Mouse (Mus musculus) kidney, adult 11 months (tissue): ENCODE results near the gene Rap1gap.

Experiments
- DNase-seq: peaks from one replicate; pipeline ENCODE4 v3.0.0; 2022

Rap1gap gene

DNA sequence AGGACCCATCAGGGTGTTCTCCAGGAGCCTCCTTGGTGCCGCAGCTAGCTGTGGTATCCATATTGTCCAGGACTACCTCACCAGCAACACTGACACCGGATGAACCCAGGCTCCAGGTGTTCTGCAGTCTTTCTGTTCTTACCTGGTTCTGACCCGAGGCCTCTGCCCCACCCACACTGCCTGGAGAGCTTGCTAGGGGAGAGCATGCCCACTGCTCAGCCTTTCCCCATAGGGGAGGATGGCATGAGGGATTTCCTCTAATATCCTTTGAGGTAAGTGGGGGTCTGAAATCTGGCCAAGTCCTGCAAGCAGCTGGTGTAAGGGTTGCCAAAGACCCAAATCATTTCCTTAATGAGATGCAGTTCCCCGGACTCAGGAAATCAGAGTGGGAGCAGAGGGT, 1.0 kb upstream of the Rap1gap start:
- DNase-seq, result no peak

- no peak for DNase-seq
Observed at GRCm38 (mm10) chr4:137664980-137665675, 602 bp downstream of the Rap1gap start.

- no peak for DNase-seq
Observed at GRCm38 (mm10) chr4:137665791-137666190, 1.3 kb downstream of the Rap1gap start.

GRCm38 (mm10) chr4:137666283-137666957, 1.9 kb downstream of the Rap1gap start:
- DNase-seq, result no peak

GRCm38 (mm10) chr4:137666958-137667345, 2.4 kb downstream of the Rap1gap start:
- DNase-seq, result no peak

GRCm38 (mm10) chr4:137667747-137668146, 3.2 kb downstream of the Rap1gap start:
- peak; percentile 58 for DNase-seq

- DNase-seq, result no peak
Observed at GRCm38 (mm10) chr4:137671711-137672500, 7.4 kb downstream of the Rap1gap start.

GRCm38 (mm10) chr4:137675566-137675965, 11.0 kb downstream of the Rap1gap start:
- DNase-seq, result no peak

- DNase-seq, result no peak
Observed at GRCm38 (mm10) chr4:137676057-137676456, 11.5 kb downstream of the Rap1gap start.

DNA sequence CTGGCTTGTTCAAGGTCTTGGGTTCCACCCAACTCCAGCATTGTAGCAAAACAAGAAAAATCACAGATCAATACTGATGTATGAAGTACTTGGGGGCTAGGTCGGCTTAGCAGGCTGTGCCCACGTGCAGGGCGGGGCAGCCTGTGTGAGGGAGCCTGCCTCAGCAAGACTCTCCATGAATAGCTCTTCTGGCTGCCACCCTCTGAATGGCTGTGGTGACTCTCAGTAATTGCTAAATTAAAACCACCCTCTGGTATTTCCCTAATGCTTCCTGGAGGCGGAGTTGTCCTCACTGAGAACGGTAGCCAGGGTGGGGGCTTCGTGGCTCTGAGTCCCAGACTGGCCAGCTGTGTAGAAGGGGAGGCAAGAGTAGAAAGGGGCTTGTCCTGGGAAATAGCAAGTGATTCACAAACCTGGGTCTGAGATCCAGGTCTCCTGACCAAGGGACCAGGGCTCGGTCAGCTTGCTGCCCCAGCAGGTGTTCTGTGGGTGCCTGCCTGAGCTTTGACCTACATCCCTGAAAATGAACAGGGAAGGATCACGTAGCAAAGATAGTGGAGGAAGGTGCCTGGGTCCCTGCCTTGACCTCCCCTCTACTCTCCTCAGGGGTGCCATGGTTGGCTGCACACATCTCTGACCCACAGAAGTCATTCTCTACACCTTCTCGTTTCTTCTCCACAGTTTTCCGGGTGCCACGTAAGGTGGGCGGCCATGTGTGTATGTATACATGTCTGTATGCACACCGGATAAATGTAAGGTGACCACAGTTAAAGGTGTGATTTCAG, 12.4 kb downstream of the Rap1gap start:
- no peak for DNase-seq

DNA sequence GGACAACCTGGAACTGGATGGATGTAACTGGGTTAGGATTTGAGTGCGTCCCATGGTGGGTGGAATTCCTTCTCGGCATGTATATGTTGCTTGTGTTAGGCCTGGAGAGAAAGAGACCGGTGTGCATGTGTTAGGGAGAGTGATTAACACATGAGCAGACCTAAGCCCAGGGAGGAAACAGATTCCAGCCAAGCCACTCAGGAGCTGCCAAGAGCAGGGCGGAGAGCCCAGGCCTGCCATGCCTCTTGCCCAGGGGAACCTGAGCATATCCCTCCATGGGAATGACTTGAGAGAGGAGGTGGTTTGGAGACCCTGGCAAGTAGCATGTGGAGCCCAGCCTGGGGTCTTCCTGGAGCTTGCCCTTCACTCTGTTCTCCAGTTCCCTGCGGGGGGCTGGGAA, 13.4 kb downstream of the Rap1gap start:
- DNase-seq, result peak; percentile 56

DNA sequence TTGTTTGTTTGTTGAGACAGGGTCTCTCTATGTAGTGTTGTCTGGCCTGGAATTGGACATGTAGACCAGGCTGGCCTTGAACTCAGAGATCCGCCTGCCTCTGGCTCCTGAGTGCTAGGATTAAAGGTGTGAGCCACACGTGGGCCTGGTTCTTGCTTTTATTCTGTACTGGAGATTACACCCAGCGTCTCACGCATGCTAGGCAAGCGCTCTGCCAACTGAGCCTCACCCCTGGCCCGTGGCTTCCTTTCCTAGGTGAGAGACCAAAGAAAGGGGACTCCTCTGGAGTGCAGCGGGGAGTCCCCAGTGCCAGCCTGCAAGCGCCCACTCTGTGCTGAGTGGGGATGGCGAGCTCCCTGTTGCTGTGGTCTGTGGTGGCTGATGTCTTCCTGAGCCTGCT, 14.0 kb downstream of the Rap1gap start:
- DNase-seq, result no peak

- DNase-seq, result no peak
Observed at GRCm38 (mm10) chr4:137679979-137680550, 15.5 kb downstream of the Rap1gap start.

DNA sequence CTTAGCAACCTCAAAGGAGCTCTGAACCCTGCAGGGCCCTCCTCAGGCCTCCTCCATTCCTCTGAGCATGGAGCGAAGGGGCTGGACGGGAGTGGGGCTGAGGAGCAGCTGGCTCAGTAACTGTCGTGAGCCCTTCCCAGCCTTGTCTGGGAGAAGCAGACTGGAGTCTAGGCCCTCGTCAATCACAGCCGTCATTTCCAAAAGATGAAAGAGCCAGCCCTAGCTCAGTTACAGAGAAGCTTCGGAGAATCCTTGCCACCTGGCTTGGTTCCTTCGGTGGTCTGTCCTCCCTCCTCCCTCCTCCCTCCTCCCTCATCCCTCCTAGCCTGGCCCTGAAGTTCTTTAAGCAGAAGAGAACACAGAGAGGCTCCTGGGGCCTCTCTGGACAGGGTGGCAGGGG, 16.2 kb downstream of the Rap1gap start:
- DNase-seq, result no peak

GRCm38 (mm10) chr4:137681408-137682104, 17.0 kb downstream of the Rap1gap start:
- peak; percentile 75 for DNase-seq

DNA sequence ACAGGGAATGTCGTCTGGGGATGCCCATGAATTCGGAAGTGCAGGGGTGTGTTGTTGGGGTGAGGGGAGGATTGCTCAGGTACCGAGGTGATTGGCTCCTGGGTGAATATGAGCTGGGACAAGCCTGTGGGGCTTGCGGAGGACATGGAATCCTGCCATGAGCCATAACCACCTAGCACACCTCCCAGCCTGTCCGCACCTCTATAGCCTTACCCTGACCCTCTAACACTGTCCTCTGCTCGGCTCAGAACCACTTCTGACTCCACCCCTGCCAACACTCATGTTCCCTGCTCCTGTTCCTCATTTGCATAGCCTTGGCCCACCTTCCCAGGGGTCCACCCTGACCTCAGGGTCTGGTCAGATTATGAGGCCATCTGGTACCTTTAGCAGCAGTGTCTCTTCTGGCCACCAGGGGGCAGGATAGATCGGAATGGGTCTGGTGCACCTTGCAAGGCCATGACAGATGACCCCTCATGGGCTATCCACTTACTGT, 18.5 kb downstream of the Rap1gap start:
- DNase-seq, result peak; percentile 92

DNA sequence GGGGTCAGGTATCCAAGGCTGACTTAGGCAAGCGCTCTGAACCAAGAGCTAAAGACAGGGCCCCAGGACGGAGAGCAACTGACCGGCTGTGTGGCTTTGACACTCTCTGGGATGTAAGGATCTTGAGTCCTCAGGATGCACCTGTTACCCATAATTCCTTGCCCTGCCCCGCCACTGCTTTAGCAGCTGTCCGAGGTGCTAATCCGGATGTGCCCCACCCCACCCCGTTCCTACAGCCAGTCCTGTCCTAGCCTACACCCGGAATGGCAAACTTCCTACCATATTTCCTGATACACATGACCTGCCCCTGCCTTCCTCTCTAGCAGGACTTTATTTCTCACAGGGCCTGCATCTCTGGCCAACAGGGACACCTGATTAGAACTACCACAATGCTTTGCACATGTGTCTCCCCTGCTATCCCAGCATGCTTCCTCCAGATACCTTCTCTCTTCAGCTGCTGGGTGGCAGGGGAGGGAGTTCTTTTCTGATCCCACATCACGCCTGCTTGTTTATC, 20.4 kb downstream of the Rap1gap start:
- DNase-seq, result no peak

- DNase-seq, result peak; percentile 76
Observed at GRCm38 (mm10) chr4:137686303-137686702, 21.8 kb downstream of the Rap1gap start.

DNA sequence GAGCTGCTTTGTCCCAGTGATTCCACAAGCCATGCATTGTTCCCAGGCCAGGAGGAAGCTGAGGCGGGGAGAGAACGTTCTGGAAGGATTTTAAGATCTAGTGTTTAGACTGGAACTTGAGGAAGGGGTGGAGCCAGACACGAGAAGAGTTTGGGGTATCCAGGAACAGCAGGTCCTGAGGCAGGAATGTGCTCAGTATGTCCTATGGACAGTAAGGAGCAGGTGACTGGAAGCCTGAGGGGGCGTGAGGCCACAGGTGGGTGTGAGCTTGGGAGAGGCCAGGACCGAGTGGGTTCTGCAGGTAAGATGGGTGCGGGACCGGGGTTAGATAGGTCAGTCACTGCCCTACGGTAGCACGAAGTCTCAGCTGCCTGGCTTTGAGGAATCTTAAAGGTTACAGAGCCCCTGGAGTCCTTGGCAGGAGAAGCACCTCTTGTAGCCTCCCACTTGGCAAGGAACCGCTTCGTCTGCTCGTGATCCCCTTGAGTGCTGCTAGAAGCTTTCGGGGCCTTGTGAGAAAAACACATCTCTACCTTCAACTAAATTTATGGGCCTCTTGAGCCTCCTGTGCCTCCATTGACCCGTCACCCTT, 22.8 kb downstream of the Rap1gap start:
- DNase-seq, result no peak

- no peak for DNase-seq
Observed at GRCm38 (mm10) chr4:137692107-137692902, 27.8 kb downstream of the Rap1gap start.
